Mouse (Mus musculus) spleen, adult 2 months (tissue): ENCODE results near the gene Adprh. TPM values are rescaled to one million over a fixed set of nuclear protein-coding genes. Genes with fewer than 3 reads are reported as not detected.

Source experiments
- DNase-seq, 2 experiments: peaks; one replicate each; pipeline versions ENCODE4 v3.0.0 to v3.0.0-alpha.2; 2012 to 2021; ENCODE audit warnings: low spot score in 2 of 2, low read depth in 1 of 2
- H3K27ac ChIP-seq: fragments of 200-500 bp; 2 replicates; pipeline ENCODE4 v1.5.1; 2012; ENCODE audit warnings: low read length, inconsistent platforms; ENCODE audit not compliant: insufficient read depth
- H3K27me3 ChIP-seq: fragments of 200-500 bp; 2 replicates; pipeline ENCODE4 v1.6.1; 2012; ENCODE audit warnings: mild to moderate bottlenecking, moderate library complexity, low read length, inconsistent platforms; ENCODE audit not compliant: control insufficient read depth, insufficient read depth
- H3K36me3 ChIP-seq: fragments of 200-500 bp; 2 replicates; pipeline ENCODE4 v1.6.1; 2012; ENCODE audit warnings: mild to moderate bottlenecking, low read length, inconsistent platforms; ENCODE audit not compliant: control insufficient read depth, insufficient read depth
- H3K4me1 ChIP-seq: fragments of 200-500 bp; 2 replicates; pipeline ENCODE4 v1.6.1; 2011; ENCODE audit warnings: inconsistent platforms; ENCODE audit not compliant: control insufficient read depth, insufficient read depth, insufficient read length
- H3K4me3 ChIP-seq: fragments of 200-500 bp; 2 replicates; pipeline ENCODE4 v1.5.1; 2011; ENCODE audit warnings: mild to moderate bottlenecking, inconsistent platforms; ENCODE audit not compliant: insufficient read depth, insufficient read length; ENCODE audit errors: extremely low read depth
- CTCF ChIP-seq: fragments of 200-500 bp; IDR thresholded peaks from 2 replicates; pipeline ENCODE4 v1.5.1; 2011; ENCODE audit warnings: mild to moderate bottlenecking, inconsistent platforms; ENCODE audit not compliant: insufficient read depth, insufficient read length, insufficient replicate concordance; ENCODE audit errors: extremely low read depth
- POLR2A ChIP-seq: fragments of 200-500 bp; IDR thresholded peaks from 2 replicates; pipeline ENCODE4 v1.6.1; 2011; ENCODE audit warnings: low read depth, low read length, inconsistent platforms
- WGBS: fragments of 180-500 bp; shearing (Covaris S2); methylation state at CpG from one replicate; pipeline ENCODE4 v1.1.7; 2018; 5-methylcytosine and 5-hydroxymethylcytosine counted together
- polyA plus RNA-seq: library from polyadenylated mRNA; depleted of rRNA; stranded (reverse); fragments of >200 nt; gene quantifications from 2 replicates; pipeline ENCODE4 v1.2.3, GENCODE M21; 2012; rRNA removed

Adprh gene
- polyA plus RNA-seq, 1 experiment, result 47.4 TPM

DNA sequence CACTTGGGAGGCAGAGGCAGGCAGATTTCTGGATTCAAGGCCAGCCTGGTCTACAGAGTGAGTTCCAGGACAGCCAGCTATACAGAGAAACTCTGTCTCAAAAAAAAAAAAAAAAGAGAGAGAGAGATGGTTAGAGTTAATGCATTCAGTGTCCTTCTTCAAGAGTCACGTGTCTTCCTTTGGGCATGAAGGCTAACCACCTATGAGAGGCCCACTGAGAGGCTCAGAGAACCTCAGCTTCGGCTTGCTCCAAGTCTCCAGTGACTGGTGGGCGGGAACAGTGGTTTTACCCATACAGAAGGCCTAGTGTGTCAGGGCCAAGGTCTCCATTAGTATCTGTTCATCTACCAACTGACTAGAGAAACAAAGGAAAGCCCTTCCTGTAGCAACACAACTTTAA is 53.4 kb downstream of the Adprh start:
- no peaks in the 10 kb centered on the region for H3K27me3 ChIP-seq
- H3K27ac ChIP-seq, result peak overlapping the region; percentile 44; the same call in 1 of the 2 replicates
- H3K4me1 ChIP-seq, result peaks cover 20% of the 10 kb centered on the region; the same call in 1 of the 2 replicates
- DNase-seq, result no peak
- TF ChIP-seq POLR2A (no peak), CTCF (no peak)
- no peaks in the 10 kb centered on the region for H3K36me3 ChIP-seq
- 51% methylated on average over 3 of the region's 3 CpGs for WGBS
- H3K4me3 ChIP-seq, result no peak overlapping the region

DNA sequence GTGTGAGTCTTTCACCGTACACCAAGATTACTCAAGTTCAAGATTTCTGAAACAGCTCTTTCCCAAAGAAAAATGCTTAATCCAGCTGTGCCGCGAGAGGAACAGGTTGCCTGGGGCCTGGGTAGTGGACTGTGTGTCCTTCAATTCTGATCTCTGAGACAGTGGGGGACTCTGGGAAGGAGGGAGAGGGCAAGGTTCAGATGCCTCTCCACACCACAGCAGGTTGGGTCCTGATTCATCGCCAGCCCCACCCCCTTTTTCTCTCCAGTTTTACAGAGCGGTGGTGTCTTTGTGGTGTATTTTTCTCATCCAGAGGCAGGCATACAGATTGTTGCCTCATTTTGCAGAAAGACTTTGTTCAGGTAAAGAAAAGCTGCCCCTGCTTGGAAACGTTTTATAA is 54.2 kb downstream of the Adprh start:
- H3K36me3 ChIP-seq, result no peaks in the 10 kb centered on the region
- DNase-seq, result no peak
- H3K4me1 ChIP-seq, result peaks cover 16% of the 10 kb centered on the region; the same call in 1 of the 2 replicates
- H3K27ac ChIP-seq, result no peak overlapping the region
- WGBS, result 95% methylated on average over 6 of the region's 6 CpGs
- H3K4me3 ChIP-seq, result no peak overlapping the region
- no peak for TF ChIP-seq POLR2A
- no peak for TF ChIP-seq CTCF
- no peaks in the 10 kb centered on the region for H3K27me3 ChIP-seq

DNA sequence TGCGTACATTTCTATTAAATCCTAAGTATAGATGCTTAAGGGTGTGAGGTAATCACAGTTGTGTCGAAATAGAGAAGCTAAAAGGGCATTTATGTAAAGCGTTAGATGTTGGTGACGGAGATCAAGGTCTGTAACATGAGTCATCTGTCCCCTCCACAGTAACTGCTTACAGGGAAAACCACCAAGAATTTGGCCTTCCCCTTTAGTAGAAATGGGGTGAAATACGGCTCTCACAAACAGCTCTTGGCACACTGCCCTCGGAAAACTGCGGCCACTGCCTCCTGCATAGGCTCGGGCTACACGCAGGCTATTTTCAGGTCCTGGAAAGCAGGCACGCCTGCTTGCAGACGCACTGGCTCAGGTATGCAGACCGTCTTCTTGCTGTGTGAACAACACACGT is 56.3 kb downstream of the Adprh start:
- Histone ChIP-seq H3K4me1 (peaks cover 14% of the 10 kb centered on the region; the same call in 1 of the 2 replicates), H3K27me3 (no peaks in the 10 kb centered on the region), H3K4me3 (no peak overlapping the region), H3K36me3 (no peaks in the 10 kb centered on the region), H3K27ac (peak overlapping the region; percentile 20; the same call in 1 of the 2 replicates)
- TF ChIP-seq POLR2A, result no peak
- no peak for TF ChIP-seq CTCF
- no peak for DNase-seq
- WGBS, result 19% methylated on average over 13 of the region's 13 CpGs

DNA sequence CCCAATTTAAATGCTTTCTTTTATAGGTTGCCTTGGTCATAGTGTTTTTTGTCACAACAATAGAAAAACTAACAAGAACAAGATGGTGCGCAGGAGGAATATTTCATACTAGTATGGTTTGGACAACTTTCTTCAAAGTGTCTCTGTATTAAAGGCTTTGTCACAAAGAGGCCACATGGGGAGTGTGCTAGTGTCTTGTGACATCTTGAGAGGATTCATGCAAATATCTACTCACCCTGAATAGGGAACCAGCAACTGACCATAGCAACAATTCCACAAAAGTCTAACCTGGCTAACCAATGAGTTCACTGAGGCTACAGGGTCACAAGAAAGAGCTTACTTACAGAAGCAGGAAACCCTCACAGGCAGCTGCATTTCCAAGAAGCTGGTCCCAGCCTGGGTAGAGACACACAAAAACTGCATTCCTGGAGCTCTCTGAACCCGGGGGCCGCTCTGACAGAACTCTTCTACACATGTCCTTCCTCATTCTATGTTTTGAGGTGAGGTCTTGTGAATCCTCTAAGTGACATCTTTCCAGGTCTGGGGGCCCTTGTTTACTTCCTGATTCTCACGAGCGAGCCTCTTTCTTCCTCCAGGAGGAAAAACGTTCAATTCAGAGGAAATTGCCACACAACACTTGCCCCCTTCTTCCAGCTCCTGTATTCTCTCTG is 57.3 kb downstream of the Adprh start:
- no peak for DNase-seq
- no peaks in the 10 kb centered on the region for H3K36me3 ChIP-seq
- no peak overlapping the region for H3K27ac ChIP-seq
- no peak overlapping the region for H3K4me3 ChIP-seq
- 35% methylated on average over 6 of the region's 6 CpGs for WGBS
- TF ChIP-seq CTCF (no peak), POLR2A (no peak)
- no peaks in the 10 kb centered on the region for H3K27me3 ChIP-seq
- H3K4me1 ChIP-seq, result peaks cover 14% of the 10 kb centered on the region; the same call in 1 of the 2 replicates

GRCm38 (mm10) chr16:38394191-38394618 is 58.3 kb downstream of the Adprh start:
- TF ChIP-seq POLR2A, result no peak
- Histone ChIP-seq H3K4me1 (peaks cover 7% of the 10 kb centered on the region; the same call in 1 of the 2 replicates), H3K27ac (no peak overlapping the region), H3K4me3 (no peak overlapping the region), H3K27me3 (no peaks in the 10 kb centered on the region), H3K36me3 (no peaks in the 10 kb centered on the region)
- 66% methylated on average over 8 of the region's 8 CpGs for WGBS
- no peak for DNase-seq

Other genes with a start within 250 kb of the Adprh start
- gene Nr1i2, start 157.9 kb downstream of the Adprh start, polyA plus RNA-seq, result not detected in 2 replicates
- gene Maats1, start 110.6 kb downstream of the Adprh start, polyA plus RNA-seq, result 0.04 TPM in 1 of 2 replicates, not detected in the other
- 26.6 and 42.2 TPM in 2 replicates for gene Cox17, start 105.7 kb downstream of the Adprh start, polyA plus RNA-seq
- not detected in 2 replicates for gene Gm21987, start 105.7 kb downstream of the Adprh start, polyA plus RNA-seq
- gene Popdc2, start 90.5 kb downstream of the Adprh start, polyA plus RNA-seq, result 3.3 and 4.8 TPM in 2 replicates
- 0.54 and 0.88 TPM in 2 replicates for gene Pla1a, start 19.6 kb downstream of the Adprh start, polyA plus RNA-seq
- 1.8 and 2.0 TPM in 2 replicates for gene Cd80, start 2.9 kb upstream of the Adprh start, polyA plus RNA-seq
- 7.8 and 14.8 TPM in 2 replicates for gene Timmdc1, start 70.0 kb upstream of the Adprh start, polyA plus RNA-seq
- gene Poglut1, start 97.6 kb upstream of the Adprh start, polyA plus RNA-seq, result 17.9 and 18.2 TPM in 2 replicates
- 37.5 and 38.3 TPM in 2 replicates for gene Tmem39a, start 106.0 kb upstream of the Adprh start, polyA plus RNA-seq